Mouse (Mus musculus) forebrain, embryonic 16.5 days (tissue): ENCODE results near the gene Nsg2. TPM values are rescaled to one million over a fixed set of nuclear protein-coding genes. Genes with fewer than 3 reads are reported as not detected.
A peak's percentile ranks its signal among the peaks of the same experiment; 100 is the strongest.

Experiments used
- ATAC-seq: fragments of 200-750 bp; cut with Nextera tagmentation; 2 replicates; pipeline ENCODE4 v1.8.0; 2017; ENCODE audit warnings: mild to moderate bottlenecking, moderate library complexity
- H3K27ac ChIP-seq: fragments of 300-500 bp; sonication (generic); 2 replicates; pipeline ENCODE4 v1.5.1; 2014; ENCODE audit warnings: low read length, control low read depth
- H3K27me3 ChIP-seq: fragments of 300-500 bp; sonication (generic); replicated peaks from 2 replicates; pipeline ENCODE4 v1.6.1; 2014; ENCODE audit warnings: low read length; ENCODE audit not compliant: control insufficient read depth, insufficient read depth
- H3K36me3 ChIP-seq: fragments of 300-500 bp; sonication (generic); 2 replicates; pipeline ENCODE4 v1.6.1; 2014; ENCODE audit not compliant: control insufficient read depth, insufficient read depth
- H3K4me1 ChIP-seq: fragments of 300-500 bp; sonication (generic); replicated peaks from 2 replicates; pipeline ENCODE4 v1.6.1; 2014; ENCODE audit warnings: low read length; ENCODE audit not compliant: control insufficient read depth, insufficient read depth
- H3K4me2 ChIP-seq: fragments of 300-500 bp; sonication (generic); 2 replicates; pipeline ENCODE4 v1.6.1; 2014; ENCODE audit warnings: mild to moderate bottlenecking, low read length, control low read depth
- H3K4me3 ChIP-seq: fragments of 300-500 bp; sonication (generic); replicated peaks from 2 replicates; pipeline ENCODE4 v1.5.1; 2014; ENCODE audit warnings: mild to moderate bottlenecking, low read length, control low read depth
- H3K9ac ChIP-seq: fragments of 300-500 bp; sonication (generic); replicated peaks from 2 replicates; pipeline ENCODE4 v1.6.1; 2014; ENCODE audit warnings: low read depth, low read length, control low read depth
- H3K9me3 ChIP-seq: fragments of 300-500 bp; sonication (generic); 2 replicates; pipeline ENCODE4 v1.6.1; 2016; ENCODE audit warnings: low read length; ENCODE audit not compliant: control insufficient read depth
- WGBS: fragments of 180-500 bp; shearing (Covaris S2); extraction: QIAGEN DNeasy Blood & Tissue Kit; methylation state at CpG from one replicate; pipeline ENCODE4 v1.1.7; 2014; 5-methylcytosine and 5-hydroxymethylcytosine counted together
- polyA plus RNA-seq: library from polyadenylated mRNA; unstranded; fragments of >200 nt; fragmentation: Nextera tagmentation; extraction: Ambion mirVana; gene quantifications from 2 replicates; pipeline ENCODE4 v1.2.1, GENCODE M21; 2015

The Nsg2 gene
- polyA plus RNA-seq, 1 experiment from 2014 or later: 805 TPM

GRCm38 (mm10) chr11:32008852-32009251, 8.6 kb downstream of the Nsg2 start:
- H3K9me3 ChIP-seq: peaks cover 4% of the 10 kb centered on the region
- no peaks in the 10 kb centered on the region for H3K27me3 ChIP-seq
- peak overlapping the region; percentile 10; the same call in 1 of the 2 replicates for H3K27ac ChIP-seq
- peaks cover 61% of the 10 kb centered on the region for H3K4me1 ChIP-seq
- H3K4me3 ChIP-seq: no peak overlapping the region
- H3K36me3 ChIP-seq: peaks cover 40% of the 10 kb centered on the region
- ATAC-seq: no peak
- 59% methylated on average over 3 of the region's 3 CpGs for WGBS
- no peak overlapping the region for H3K9ac ChIP-seq
- H3K4me2 ChIP-seq: peak overlapping the region; percentile 38

- peak overlapping the region; percentile 24; the same call in 1 of the 2 replicates for H3K9ac ChIP-seq
- H3K4me1 ChIP-seq: peaks cover 57% of the 10 kb centered on the region
- peaks cover 29% of the 10 kb centered on the region for H3K36me3 ChIP-seq
- peaks cover 4% of the 10 kb centered on the region for H3K9me3 ChIP-seq
- peak overlapping the region; percentile 85 for H3K27ac ChIP-seq
- H3K4me2 ChIP-seq: peak overlapping the region; percentile 40
- no peaks in the 10 kb centered on the region for H3K27me3 ChIP-seq
- peak overlapping the region; percentile 6 for H3K4me3 ChIP-seq
- 5% methylated on average over 13 of the region's 13 CpGs for WGBS
- peak; percentile 75 for ATAC-seq
Observed at GRCm38 (mm10) chr11:32009961-32010662, 9.8 kb downstream of the Nsg2 start.

GRCm38 (mm10) chr11:32010663-32010970, 10.4 kb downstream of the Nsg2 start:
- H3K9ac ChIP-seq: no peak overlapping the region
- no peak overlapping the region for H3K4me3 ChIP-seq
- peaks cover 4% of the 10 kb centered on the region for H3K9me3 ChIP-seq
- H3K27me3 ChIP-seq: no peaks in the 10 kb centered on the region
- peak overlapping the region; percentile 85 for H3K27ac ChIP-seq
- peak overlapping the region; percentile 40 for H3K4me2 ChIP-seq
- peaks cover 62% of the 10 kb centered on the region for H3K4me1 ChIP-seq
- WGBS: 22% methylated on average over 5 of the region's 5 CpGs
- ATAC-seq: 0 out of 2 replicates have a peak, but pooled peaks have one; percentile 13
- H3K36me3 ChIP-seq: peaks cover 24% of the 10 kb centered on the region

GRCm38 (mm10) chr11:32011867-32012603, 11.8 kb downstream of the Nsg2 start:
- no peak for ATAC-seq
- H3K4me2 ChIP-seq: 0 out of 2 replicates have a peak overlapping the region, but pooled peaks have one; percentile 9
- H3K9me3 ChIP-seq: peaks cover under 1% of the 10 kb centered on the region; the same call in 1 of the 2 replicates
- WGBS: 62% methylated on average over 9 of the region's 9 CpGs
- peak overlapping the region; percentile 43 for H3K27ac ChIP-seq
- no peaks in the 10 kb centered on the region for H3K27me3 ChIP-seq
- no peak overlapping the region for H3K4me3 ChIP-seq
- peaks cover 10% of the 10 kb centered on the region for H3K36me3 ChIP-seq
- H3K4me1 ChIP-seq: peaks cover 69% of the 10 kb centered on the region
- H3K9ac ChIP-seq: no peak overlapping the region

GRCm38 (mm10) chr11:32013014-32013427, 12.8 kb downstream of the Nsg2 start:
- 87% methylated on average over 4 of the region's 4 CpGs for WGBS

GRCm38 (mm10) chr11:32013561-32013960, 13.3 kb downstream of the Nsg2 start:
- Histone ChIP-seq H3K4me2 (no peak overlapping the region), H3K9me3 (no peaks in the 10 kb centered on the region), H3K27me3 (no peaks in the 10 kb centered on the region), H3K4me3 (no peak overlapping the region), H3K9ac (no peak overlapping the region), H3K36me3 (no peaks in the 10 kb centered on the region; the same call in 1 of the 2 replicates), H3K27ac (no peak overlapping the region), H3K4me1 (peaks cover 78% of the 10 kb centered on the region)
- no peak for ATAC-seq
- 95% methylated on average over 1 of the region's 1 CpGs for WGBS

More at GRCm38 (mm10) chr11:32013014-32013427, 12.8 kb downstream of the Nsg2 start:
- no peak overlapping the region for H3K27ac ChIP-seq
- H3K36me3 ChIP-seq: no peaks in the 10 kb centered on the region; the same call in 1 of the 2 replicates
- ATAC-seq: no peak
- no peak overlapping the region for H3K4me3 ChIP-seq
- peaks cover 76% of the 10 kb centered on the region for H3K4me1 ChIP-seq
- no peaks in the 10 kb centered on the region for H3K27me3 ChIP-seq
- no peak overlapping the region for H3K9ac ChIP-seq
- H3K9me3 ChIP-seq: no peaks in the 10 kb centered on the region
- H3K4me2 ChIP-seq: no peak overlapping the region

GRCm38 (mm10) chr11:32018201-32018600, 17.9 kb downstream of the Nsg2 start:
- peaks cover 4% of the 10 kb centered on the region; the same call in 1 of the 2 replicates for H3K36me3 ChIP-seq
- no peaks in the 10 kb centered on the region for H3K27me3 ChIP-seq
- no peaks in the 10 kb centered on the region for H3K9me3 ChIP-seq
- 0 out of 2 replicates have a peak overlapping the region, but pooled peaks have one; percentile 4 for H3K9ac ChIP-seq
- no peak overlapping the region for H3K4me2 ChIP-seq
- no peak overlapping the region for H3K4me3 ChIP-seq
- WGBS: 36% methylated on average over 4 of the region's 4 CpGs
- peak overlapping the region; percentile 84 for H3K27ac ChIP-seq
- no peak for ATAC-seq
- peaks cover 74% of the 10 kb centered on the region for H3K4me1 ChIP-seq

GRCm38 (mm10) chr11:32020031-32020965, 20.0 kb downstream of the Nsg2 start:
- Histone ChIP-seq H3K36me3 (peaks cover 4% of the 10 kb centered on the region; the same call in 1 of the 2 replicates), H3K27ac (peak overlapping the region; percentile 96), H3K9me3 (no peaks in the 10 kb centered on the region), H3K4me3 (no peak overlapping the region), H3K9ac (peak overlapping the region; percentile 44; the same call in 1 of the 2 replicates), H3K27me3 (no peaks in the 10 kb centered on the region), H3K4me2 (peak overlapping the region; percentile 42), H3K4me1 (peaks cover 79% of the 10 kb centered on the region)
- ATAC-seq: peak; percentile 80
- 9% methylated on average over 8 of the region's 8 CpGs for WGBS
